Mouse (Mus musculus): ENCODE data around the gene Ctsa. TPM values are rescaled to one million over a fixed set of nuclear protein-coding genes. Genes with fewer than 3 reads are reported as not detected.
"Not testable (repeated sequence)": the region's sequence is repeated elsewhere in the genome, so short reads cannot be mapped to it uniquely, and the experiment has no call there.

Ctsa gene
- polyA plus RNA-seq, 1 experiment from 2014 or later: 100 TPM

- DNase-seq (ENCODE audit: low spot score): not testable (repeated sequence)
- 72% methylated on average over 11 of the region's 11 CpGs for WGBS
- peak overlapping the region; percentile 90 for H3K4me3 ChIP-seq
Measured at GRCm38 (mm10) chr2:164877376-164878215, 44.9 kb downstream of the Ctsa start.

GRCm38 (mm10) chr2:164878509-164879227 is 46.0 kb downstream of the Ctsa start:
- H3K4me3 ChIP-seq: peak overlapping the region; percentile 90
- H3K27me3 ChIP-seq (replicated peaks; ENCODE audit: low read depth, poor library complexity, severe bottlenecking): no peaks in the 10 kb centered on the region
- peak overlapping the region; percentile 100 for H3K27ac ChIP-seq (replicated peaks)
- 2% methylated on average over 28 of the region's 28 CpGs for WGBS
- H3K4me1 ChIP-seq: peaks cover 43% of the 10 kb centered on the region
- H3K9me3 ChIP-seq: no peaks in the 10 kb centered on the region
- DNase-seq (ENCODE audit: low spot score): peak; percentile 62
- peaks cover 21% of the 10 kb centered on the region for H3K36me3 ChIP-seq (replicated peaks)

More at GRCm38 (mm10) chr2:164877376-164878215, 44.9 kb downstream of the Ctsa start:
- H3K9me3 ChIP-seq; H3K27me3 ChIP-seq (replicated peaks; ENCODE audit: low read depth, poor library complexity, severe bottlenecking); H3K27ac ChIP-seq (replicated peaks): not testable (repeated sequence)
- peaks cover 40% of the 10 kb centered on the region for H3K4me1 ChIP-seq
- H3K36me3 ChIP-seq (replicated peaks): peaks cover 10% of the 10 kb centered on the region

- Histone ChIP-seq H3K4me1 (peaks cover 38% of the 10 kb centered on the region), H3K36me3 (replicated peaks) (peaks cover 26% of the 10 kb centered on the region), H3K27me3 (replicated peaks; ENCODE audit: low read depth, poor library complexity, severe bottlenecking) (no peaks in the 10 kb centered on the region), H3K9me3 (no peaks in the 10 kb centered on the region), H3K4me3 (peak within 1 kb of the TSS; percentile 90), H3K27ac (replicated peaks) (peak within 1 kb of the TSS; percentile 100)
- peak; percentile 96 for DNase-seq (ENCODE audit: low spot score)
- WGBS: under 1% methylated on average over 40 of the region's 40 CpGs
Measured at GRCm38 (mm10) chr2:164879228-164879567, 46.5 kb downstream of the Ctsa start, which contains the start of gene Pcif1. TSS of gene Pcif1 (plus strand) at chr2:164879304.

- peak overlapping the region; percentile 100 for H3K27ac ChIP-seq (replicated peaks)
- peaks cover 32% of the 10 kb centered on the region for H3K36me3 ChIP-seq (replicated peaks)
- H3K4me3 ChIP-seq: peak overlapping the region; percentile 90
- 2% methylated on average over 71 of the region's 72 CpGs for WGBS
- peaks cover 33% of the 10 kb centered on the region for H3K4me1 ChIP-seq
- no peaks in the 10 kb centered on the region for H3K27me3 ChIP-seq (replicated peaks; ENCODE audit: low read depth, poor library complexity, severe bottlenecking)
- H3K9me3 ChIP-seq: no peaks in the 10 kb centered on the region
- DNase-seq (ENCODE audit: low spot score): peak; percentile 99
Measured at GRCm38 (mm10) chr2:164879568-164880277, 47.0 kb downstream of the Ctsa start.

- Histone ChIP-seq H3K27me3 (replicated peaks; ENCODE audit: low read depth, poor library complexity, severe bottlenecking) (no peaks in the 10 kb centered on the region), H3K36me3 (replicated peaks) (peaks cover 54% of the 10 kb centered on the region), H3K4me1 (peaks cover 24% of the 10 kb centered on the region), H3K27ac (replicated peaks) (no peak overlapping the region; the same call in 1 of the 2 replicates), H3K9me3 (no peaks in the 10 kb centered on the region), H3K4me3 (no peak overlapping the region)
- DNase-seq (ENCODE audit: low spot score): no peak
- 69% methylated on average over 9 of the region's 9 CpGs for WGBS
Measured at GRCm38 (mm10) chr2:164882619-164883018, 49.9 kb downstream of the Ctsa start.

GRCm38 (mm10) chr2:164885788-164886187 is 53.1 kb downstream of the Ctsa start:
- H3K36me3 ChIP-seq (replicated peaks): peaks cover 83% of the 10 kb centered on the region
- no peak overlapping the region for H3K4me3 ChIP-seq
- no peaks in the 10 kb centered on the region for H3K27me3 ChIP-seq (replicated peaks; ENCODE audit: low read depth, poor library complexity, severe bottlenecking)
- 93% methylated on average over 7 of the region's 7 CpGs for WGBS
- no peaks in the 10 kb centered on the region for H3K9me3 ChIP-seq
- DNase-seq (ENCODE audit: low spot score): no peak
- peaks cover 6% of the 10 kb centered on the region for H3K4me1 ChIP-seq
- H3K27ac ChIP-seq (replicated peaks): no peak overlapping the region

GRCm38 (mm10) chr2:164886617-164887016 is 53.9 kb downstream of the Ctsa start:
- Histone ChIP-seq H3K27ac (replicated peaks) (no peak overlapping the region), H3K4me1 (peaks cover 6% of the 10 kb centered on the region; the same call in 1 of the 2 replicates), H3K36me3 (replicated peaks) (peaks cover 91% of the 10 kb centered on the region), H3K4me3 (no peak overlapping the region), H3K27me3 (replicated peaks; ENCODE audit: low read depth, poor library complexity, severe bottlenecking) (no peaks in the 10 kb centered on the region), H3K9me3 (no peaks in the 10 kb centered on the region)
- 94% methylated on average over 10 of the region's 10 CpGs for WGBS
- no peak for DNase-seq (ENCODE audit: low spot score)

GRCm38 (mm10) chr2:164888996-164889395 is 56.3 kb downstream of the Ctsa start:
- Histone ChIP-seq H3K27ac (replicated peaks) (no peak overlapping the region), H3K9me3 (no peaks in the 10 kb centered on the region), H3K4me3 (no peak overlapping the region), H3K4me1 (no peaks in the 10 kb centered on the region), H3K27me3 (replicated peaks; ENCODE audit: low read depth, poor library complexity, severe bottlenecking) (no peaks in the 10 kb centered on the region), H3K36me3 (replicated peaks) (peaks cover 100% of the 10 kb centered on the region)
- no peak for DNase-seq (ENCODE audit: low spot score)
- WGBS: 90% methylated on average over 12 of the region's 12 CpGs

GRCm38 (mm10) chr2:164889960-164890359 is 57.3 kb downstream of the Ctsa start:
- no peaks in the 10 kb centered on the region for H3K4me1 ChIP-seq
- H3K27me3 ChIP-seq (replicated peaks; ENCODE audit: low read depth, poor library complexity, severe bottlenecking): no peaks in the 10 kb centered on the region
- H3K4me3 ChIP-seq: no peak overlapping the region
- no peaks in the 10 kb centered on the region for H3K9me3 ChIP-seq
- H3K27ac ChIP-seq (replicated peaks): no peak overlapping the region
- WGBS: 94% methylated on average over 2 of the region's 2 CpGs
- H3K36me3 ChIP-seq (replicated peaks): peaks cover 100% of the 10 kb centered on the region
- no peak for DNase-seq (ENCODE audit: low spot score)

Other genes with a start within 250 kb of the Ctsa start
- gene Wfdc6a, start 247.4 kb upstream of the Ctsa start, polyA plus RNA-seq (2016; fragmentation: Nextera tagmentation; extraction: Ambion mirVana): not detected in 2 replicates
- gene Eppin, start 239.3 kb upstream of the Ctsa start, polyA plus RNA-seq (2016; fragmentation: Nextera tagmentation; extraction: Ambion mirVana): not detected in 2 replicates
- gene Wfdc6b, start 219.4 kb upstream of the Ctsa start, polyA plus RNA-seq (2016; fragmentation: Nextera tagmentation; extraction: Ambion mirVana): not detected in 2 replicates
- not detected in 2 replicates for gene Wfdc8, start 219.2 kb upstream of the Ctsa start, polyA plus RNA-seq (2016; fragmentation: Nextera tagmentation; extraction: Ambion mirVana)
- gene Wfdc16, start 194.1 kb upstream of the Ctsa start, polyA plus RNA-seq (2016; fragmentation: Nextera tagmentation; extraction: Ambion mirVana): not detected in 2 replicates
- gene Wfdc10, start 176.8 kb upstream of the Ctsa start, polyA plus RNA-seq (2016; fragmentation: Nextera tagmentation; extraction: Ambion mirVana): not detected in 2 replicates
- not detected in 2 replicates for gene Wfdc9, start 176.3 kb upstream of the Ctsa start, polyA plus RNA-seq (2016; fragmentation: Nextera tagmentation; extraction: Ambion mirVana)
- not detected in 2 replicates for gene Wfdc11, start 158.8 kb upstream of the Ctsa start, polyA plus RNA-seq (2016; fragmentation: Nextera tagmentation; extraction: Ambion mirVana)
- 0.14 TPM in 1 of 2 replicates, not detected in the other for gene Wfdc13, start 147.8 kb upstream of the Ctsa start, polyA plus RNA-seq (2016; fragmentation: Nextera tagmentation; extraction: Ambion mirVana)
- not detected in 2 replicates for gene Spint4, start 134.4 kb upstream of the Ctsa start, polyA plus RNA-seq (2016; fragmentation: Nextera tagmentation; extraction: Ambion mirVana)
- gene Spint5, start 117.6 kb upstream of the Ctsa start, polyA plus RNA-seq (2016; fragmentation: Nextera tagmentation; extraction: Ambion mirVana): not detected in 2 replicates
- 0.87 and 0.95 TPM in 2 replicates for gene Wfdc3, start 86.9 kb upstream of the Ctsa start, polyA plus RNA-seq (2016; fragmentation: Nextera tagmentation; extraction: Ambion mirVana)
- 85.1 and 88.8 TPM in 2 replicates for gene Dnttip1, start 86.9 kb upstream of the Ctsa start, polyA plus RNA-seq (2016; fragmentation: Nextera tagmentation; extraction: Ambion mirVana)
- gene Ube2c, start 63.0 kb upstream of the Ctsa start, polyA plus RNA-seq (2016; fragmentation: Nextera tagmentation; extraction: Ambion mirVana): 571 and 605 TPM in 2 replicates
- not detected in 2 replicates for gene Tnnc2, start 52.9 kb upstream of the Ctsa start, polyA plus RNA-seq (2016; fragmentation: Nextera tagmentation; extraction: Ambion mirVana)
- 10.7 and 11.9 TPM in 2 replicates for gene Snx21, start 47.0 kb upstream of the Ctsa start, polyA plus RNA-seq (2016; fragmentation: Nextera tagmentation; extraction: Ambion mirVana)
- gene Acot8, start 28.0 kb upstream of the Ctsa start, polyA plus RNA-seq (2016; fragmentation: Nextera tagmentation; extraction: Ambion mirVana): 13.9 and 15.8 TPM in 2 replicates
- gene Zswim3, start 27.8 kb upstream of the Ctsa start, polyA plus RNA-seq (2016; fragmentation: Nextera tagmentation; extraction: Ambion mirVana): 8.5 and 8.6 TPM in 2 replicates
- gene Zswim1, start 10.2 kb upstream of the Ctsa start, polyA plus RNA-seq (2016; fragmentation: Nextera tagmentation; extraction: Ambion mirVana): 24.2 and 27.1 TPM in 2 replicates
- gene Spata25, start 4.3 kb upstream of the Ctsa start, polyA plus RNA-seq (2016; fragmentation: Nextera tagmentation; extraction: Ambion mirVana): not detected in 2 replicates
- 4.8 and 5.4 TPM in 2 replicates for gene Neurl2, start 583 bp downstream of the Ctsa start, polyA plus RNA-seq (2016; fragmentation: Nextera tagmentation; extraction: Ambion mirVana)
- 36.7 and 40.7 TPM in 2 replicates for gene Pltp, start 24.8 kb downstream of the Ctsa start, polyA plus RNA-seq (2016; fragmentation: Nextera tagmentation; extraction: Ambion mirVana)
- 77.2 and 81.2 TPM in 2 replicates for gene Pcif1, start 46.4 kb downstream of the Ctsa start, polyA plus RNA-seq (2016; fragmentation: Nextera tagmentation; extraction: Ambion mirVana)
- gene Zfp335, start 78.9 kb downstream of the Ctsa start, polyA plus RNA-seq (2016; fragmentation: Nextera tagmentation; extraction: Ambion mirVana): 17.4 and 18.2 TPM in 2 replicates
- gene Mmp9, start 107.9 kb downstream of the Ctsa start, polyA plus RNA-seq (2016; fragmentation: Nextera tagmentation; extraction: Ambion mirVana): 0.28 and 0.77 TPM in 2 replicates
- 1.5 and 1.7 TPM in 2 replicates for gene Slc12a5, start 127.9 kb downstream of the Ctsa start, polyA plus RNA-seq (2016; fragmentation: Nextera tagmentation; extraction: Ambion mirVana)
- gene Ncoa5, start 202.0 kb downstream of the Ctsa start, polyA plus RNA-seq (2016; fragmentation: Nextera tagmentation; extraction: Ambion mirVana): 98.9 TPM in 2 replicates
- 5.0 and 6.2 TPM in 2 replicates for gene Cd40, start 222.8 kb downstream of the Ctsa start, polyA plus RNA-seq (2016; fragmentation: Nextera tagmentation; extraction: Ambion mirVana)

All from embryonic facial prominence, embryonic 10.5 days (tissue).